Mouse (Mus musculus) testis, postnatal 14 days (tissue): ENCODE measurements around the gene Stom.

Source experiments
- DNase-seq: peaks from one replicate; pipeline ENCODE4 v3.0.0; 2021; ENCODE audit warnings: low spot score

Gene Stom

DNA sequence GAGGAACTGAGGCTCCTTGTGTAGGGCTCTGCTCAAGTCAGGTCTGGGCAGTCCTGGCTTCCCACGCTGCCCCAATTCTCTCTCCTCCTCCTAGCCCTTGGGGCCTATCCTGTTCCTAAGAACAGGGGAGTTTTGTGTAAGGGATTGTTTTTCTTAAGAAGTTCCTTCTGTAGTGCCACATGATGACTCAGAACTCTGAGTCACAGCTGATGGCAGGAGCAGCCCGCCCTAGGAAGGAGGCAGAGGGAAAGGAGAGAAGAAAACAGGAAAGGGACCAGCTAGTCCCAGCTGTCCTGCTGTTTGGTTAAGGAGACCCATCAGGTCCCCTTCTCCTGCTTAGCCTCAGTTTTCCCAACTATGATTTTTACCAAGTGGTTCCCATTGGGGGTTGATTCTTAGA, 65.0 kb downstream of the Stom start:
- no peak for DNase-seq

DNA sequence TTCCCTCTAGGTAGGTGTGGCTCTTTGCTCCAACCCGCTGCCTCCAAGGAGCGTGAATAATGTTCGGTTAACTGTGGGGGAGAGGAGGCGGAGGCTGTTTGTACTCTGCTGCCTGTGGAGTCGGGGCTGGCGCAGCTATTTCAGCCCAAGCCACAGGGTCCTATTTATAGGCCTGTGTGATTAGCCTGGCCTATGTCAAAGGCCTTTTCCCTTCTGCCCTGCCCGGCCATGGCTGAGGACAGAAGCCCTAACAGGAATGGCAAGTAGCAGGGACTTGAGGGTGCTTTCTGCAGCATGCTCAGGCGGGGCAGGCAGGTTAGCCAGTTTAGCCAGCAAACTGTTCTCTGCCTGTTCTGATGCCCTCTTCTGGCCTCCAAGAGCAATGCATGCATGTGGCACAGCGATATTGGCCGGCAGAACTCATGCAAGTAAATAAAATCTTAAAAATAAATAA, 66.2 kb downstream of the Stom start:
- DNase-seq: no peak

DNA sequence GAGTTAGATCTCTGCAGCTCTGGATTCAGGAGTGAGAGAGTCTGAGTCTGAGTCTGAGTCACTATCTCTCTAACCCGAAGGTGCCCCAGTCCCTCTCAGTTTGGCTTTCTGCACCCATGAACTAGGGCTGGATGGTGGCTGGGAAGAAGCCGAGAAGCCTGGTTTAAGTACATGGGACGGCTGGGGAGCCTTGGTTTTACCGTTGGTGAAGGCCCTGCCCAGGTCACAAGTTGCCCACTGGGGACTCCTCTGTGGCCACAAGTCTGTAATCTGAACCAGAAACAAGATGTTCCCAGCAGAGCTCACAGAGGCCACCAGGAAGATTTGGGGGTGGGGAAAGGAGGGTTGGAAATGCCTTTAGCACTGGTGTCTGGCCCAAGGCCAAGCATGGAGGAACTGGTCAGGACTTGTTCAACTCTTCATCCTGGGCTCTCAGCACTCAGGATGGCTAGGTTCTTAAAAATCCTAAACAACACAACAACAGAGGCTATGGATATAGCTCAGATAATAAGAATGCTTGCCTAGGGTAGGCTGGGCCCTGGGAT, 67.0 kb downstream of the Stom start:
- DNase-seq: peak; percentile 41

DNA sequence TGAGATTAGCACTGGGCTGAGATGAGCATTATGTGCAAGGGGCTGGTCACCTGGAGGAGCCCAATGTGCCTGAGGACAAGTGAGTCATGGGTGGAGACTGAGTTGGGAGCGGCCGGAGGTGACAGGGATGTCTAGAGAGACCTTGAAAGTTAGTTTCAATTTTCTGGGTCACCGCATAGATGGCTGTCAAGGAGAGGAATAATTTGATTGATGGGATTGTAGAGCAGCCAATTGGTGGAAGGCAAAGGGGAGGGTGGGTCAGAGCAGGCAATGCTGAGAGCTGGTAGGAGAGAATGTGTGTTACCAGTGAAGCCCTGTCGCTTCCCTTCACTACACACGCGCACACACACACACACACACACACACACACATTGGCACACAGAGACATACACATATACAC, 67.6 kb downstream of the Stom start:
- DNase-seq: no peak

DNA sequence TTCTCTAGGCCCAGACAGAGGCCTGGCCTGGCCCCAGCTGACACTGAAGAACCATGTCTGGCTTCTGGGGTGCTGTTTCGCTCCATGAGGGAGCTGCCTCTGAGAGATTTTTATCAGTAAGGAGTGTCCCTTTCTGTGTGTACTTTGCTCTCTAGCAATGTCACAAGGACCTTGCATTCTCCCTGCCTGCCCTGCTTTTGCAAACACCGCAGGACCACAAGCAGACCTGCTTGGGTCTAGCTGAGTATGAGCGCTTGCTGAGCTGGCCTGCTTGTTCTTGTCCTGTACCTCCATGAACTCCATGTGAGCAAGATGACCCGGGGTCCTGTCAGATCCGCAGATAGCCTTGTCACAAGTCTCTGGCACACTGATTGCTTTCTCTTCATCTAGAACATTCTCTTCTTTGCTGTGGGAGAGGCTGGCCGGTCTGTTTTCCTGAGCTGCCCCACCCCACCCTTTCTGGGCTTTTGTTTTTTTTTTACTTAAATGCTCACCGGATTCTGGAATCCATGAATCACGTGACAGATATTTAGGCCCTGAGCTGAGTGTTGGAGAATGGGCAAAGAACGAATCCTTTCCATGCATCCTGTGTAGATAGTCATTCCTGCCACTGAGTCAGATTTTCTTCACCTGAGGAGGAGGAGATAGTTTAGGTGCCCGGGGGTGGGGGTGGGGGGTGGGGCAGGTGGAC, 68.8 kb downstream of the Stom start:
- DNase-seq: no peak

- DNase-seq: no peak
Measured at GRCm38 (mm10) chr2:35267156-35267875, 69.5 kb downstream of the Stom start.

GRCm38 (mm10) chr2:35266251-35266905, 70.4 kb downstream of the Stom start:
- no peak for DNase-seq

DNA sequence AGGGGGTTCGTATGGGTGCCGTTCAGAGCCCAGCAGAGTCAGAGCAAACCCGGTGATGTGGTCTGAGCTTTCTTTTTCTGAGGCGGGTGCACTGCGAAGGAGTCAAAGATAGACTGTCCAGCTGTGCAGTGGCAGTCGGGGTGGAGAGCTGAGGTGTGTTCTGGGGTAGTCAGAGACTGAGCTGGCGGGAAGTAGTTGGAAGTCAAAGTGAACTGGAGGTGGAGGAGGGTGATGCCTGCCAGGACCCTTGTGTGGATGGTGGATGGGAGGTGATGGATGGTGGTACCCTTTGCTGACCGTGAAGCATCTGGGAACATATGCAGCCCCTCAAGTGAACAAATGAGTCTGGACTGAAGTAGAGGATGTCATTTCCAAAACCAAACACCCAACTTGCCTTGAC, 71.0 kb downstream of the Stom start:
- DNase-seq: no peak

- no peak for DNase-seq
Measured at GRCm38 (mm10) chr2:35265296-35265695, 71.5 kb downstream of the Stom start.

DNA sequence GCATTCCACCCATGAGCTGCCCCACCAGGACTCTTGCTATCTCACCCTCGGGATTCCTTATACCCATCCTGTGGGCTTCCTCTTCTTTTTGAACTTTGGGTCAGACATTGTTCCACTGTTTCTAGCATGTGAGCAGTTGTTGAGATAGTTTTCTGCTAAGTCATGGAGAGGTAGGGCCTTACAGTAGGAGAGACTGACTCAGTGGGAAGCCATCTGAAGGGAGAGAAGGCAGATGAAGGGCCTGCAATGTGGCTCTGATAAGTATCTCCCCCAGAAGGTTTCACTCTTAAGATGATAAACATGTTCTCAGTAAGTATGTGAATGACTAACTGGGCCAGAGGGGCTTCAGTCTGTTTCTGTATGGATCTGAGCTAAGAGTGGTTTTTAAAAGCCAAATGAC, 72.7 kb downstream of the Stom start:
- no peak for DNase-seq
